Mouse (Mus musculus): Measurements from ENCODE around the gene Mapt.
A peak's percentile ranks its signal among the peaks of the same experiment; 100 is the strongest.

The Mapt gene

DNA sequence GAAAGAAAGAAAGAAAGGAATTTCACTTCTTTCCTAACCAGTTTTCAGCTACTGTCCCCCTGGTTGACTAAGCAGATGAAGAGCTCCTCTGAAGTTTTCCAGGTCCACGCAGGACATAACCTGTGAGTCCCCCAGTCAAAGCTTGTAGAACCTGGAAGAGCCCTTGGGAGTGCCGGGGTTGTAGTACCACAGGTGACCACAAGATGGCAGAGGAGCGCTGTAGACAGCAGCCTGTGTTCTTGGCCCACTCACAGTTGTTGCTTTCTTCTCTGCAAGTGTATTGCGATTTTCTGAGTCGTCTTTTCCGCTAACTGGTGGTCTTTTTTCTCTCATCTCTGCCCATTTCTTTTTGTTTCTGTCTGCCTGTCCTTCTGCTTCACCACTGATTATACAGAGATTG is 84.5 kb downstream of the Mapt start:
- DNase-seq (ENCODE audit: low read depth, low spot score) = peak; percentile 84

DNA sequence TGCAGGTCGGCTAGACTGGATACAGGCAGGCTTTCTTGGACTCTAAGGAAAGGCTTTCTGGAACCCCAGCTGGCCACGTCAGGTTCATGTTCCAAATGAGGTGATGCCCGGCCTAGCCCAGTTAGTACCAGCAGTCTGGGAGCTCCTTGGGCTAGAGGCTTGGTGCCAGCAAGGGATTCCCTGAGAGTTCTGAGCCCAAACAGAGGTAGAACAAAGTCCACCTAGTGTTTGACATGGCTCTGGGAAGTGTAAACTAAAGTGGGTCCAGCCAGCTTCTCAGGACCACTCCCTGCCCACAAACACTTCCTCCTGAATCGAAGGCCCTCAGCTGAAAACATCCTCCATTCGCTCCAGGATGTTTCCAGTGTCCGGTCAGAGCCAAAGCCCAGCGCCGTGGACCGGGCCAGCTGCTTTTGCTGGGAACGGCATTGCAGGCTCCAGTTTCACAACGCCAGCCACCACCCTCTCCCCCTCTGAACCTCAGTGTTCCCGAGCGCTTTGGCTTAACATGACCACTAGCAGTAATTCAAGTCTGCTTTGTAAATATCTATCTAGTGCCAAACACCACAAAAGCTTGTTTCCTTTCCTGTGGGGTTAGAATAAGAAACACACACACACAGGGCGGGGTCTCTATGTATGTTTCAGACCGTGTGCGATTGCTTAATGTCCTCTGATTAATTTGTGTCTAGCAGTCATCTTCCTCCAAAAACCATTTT is 85.7 kb downstream of the Mapt start:
- no peak for DNase-seq (ENCODE audit: low read depth, low spot score)

DNA sequence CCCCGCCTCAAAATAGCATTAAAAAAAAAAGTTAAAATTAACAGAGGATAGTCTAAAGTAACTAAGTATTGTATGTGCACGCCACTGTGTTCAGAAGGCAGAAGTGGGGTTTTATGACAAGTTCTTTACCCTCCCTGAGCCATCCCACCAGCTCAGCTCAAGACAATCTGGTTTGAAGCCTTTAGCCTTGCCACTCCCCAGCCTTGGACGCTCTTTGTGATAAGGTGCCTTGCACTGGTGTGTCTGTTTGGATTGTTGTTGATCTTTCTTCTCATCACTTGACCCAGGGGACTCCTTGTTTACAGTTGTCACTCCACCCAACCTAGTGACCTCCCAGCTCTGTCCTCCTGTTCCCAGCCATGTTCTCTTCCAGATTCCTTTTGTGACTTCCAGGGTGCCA is 86.4 kb downstream of the Mapt start:
- DNase-seq (ENCODE audit: low read depth, low spot score) = no peak

GRCm38 (mm10) chr11:104318940-104319781 is 88.0 kb downstream of the Mapt start:
- no peak for DNase-seq (ENCODE audit: low read depth, low spot score)

DNA sequence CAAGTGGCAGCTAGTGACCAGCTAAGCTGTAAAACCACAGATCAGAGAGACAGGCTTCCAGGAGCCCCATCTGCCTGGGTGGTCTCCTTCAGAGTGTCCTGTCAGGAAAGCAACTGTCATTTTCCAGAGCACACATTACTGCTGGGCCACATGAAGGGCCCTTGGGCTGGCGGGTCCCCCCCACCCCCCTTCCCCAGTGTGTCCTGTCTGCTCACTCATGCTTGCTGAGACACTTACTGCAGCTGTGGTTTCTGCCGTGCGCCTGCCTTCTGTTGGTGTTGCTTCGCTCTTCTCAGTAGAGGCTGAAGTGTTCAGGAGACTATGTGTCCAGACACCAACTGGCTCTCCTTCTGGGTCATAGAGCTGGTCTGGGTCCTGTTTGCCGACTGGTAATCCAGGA is 89.3 kb downstream of the Mapt start:
- DNase-seq (ENCODE audit: low read depth, low spot score) = peak; percentile 53

DNA sequence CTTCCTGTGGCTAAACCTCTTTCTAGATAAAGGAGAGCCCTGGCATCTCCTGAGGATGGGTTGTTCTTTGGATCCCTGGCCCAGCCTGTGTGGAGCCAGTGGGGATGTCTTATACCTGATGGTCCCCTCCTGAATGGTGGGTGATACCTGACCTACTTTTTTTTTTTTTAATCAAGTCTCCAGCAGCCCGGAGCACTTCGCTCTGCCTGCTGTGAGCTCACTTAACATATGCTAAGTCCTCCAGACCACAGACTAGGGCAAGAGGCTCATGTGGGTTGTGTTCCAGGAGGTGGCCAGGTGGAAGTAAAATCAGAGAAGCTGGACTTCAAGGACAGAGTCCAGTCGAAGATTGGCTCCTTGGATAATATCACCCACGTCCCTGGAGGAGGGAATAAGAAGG is 91.0 kb downstream of the Mapt start:
- no peak for DNase-seq (ENCODE audit: low read depth, low spot score)

- no peak for DNase-seq (ENCODE audit: low read depth, low spot score)
Observed at GRCm38 (mm10) chr11:104327462-104327861, 96.3 kb downstream of the Mapt start.

DNA sequence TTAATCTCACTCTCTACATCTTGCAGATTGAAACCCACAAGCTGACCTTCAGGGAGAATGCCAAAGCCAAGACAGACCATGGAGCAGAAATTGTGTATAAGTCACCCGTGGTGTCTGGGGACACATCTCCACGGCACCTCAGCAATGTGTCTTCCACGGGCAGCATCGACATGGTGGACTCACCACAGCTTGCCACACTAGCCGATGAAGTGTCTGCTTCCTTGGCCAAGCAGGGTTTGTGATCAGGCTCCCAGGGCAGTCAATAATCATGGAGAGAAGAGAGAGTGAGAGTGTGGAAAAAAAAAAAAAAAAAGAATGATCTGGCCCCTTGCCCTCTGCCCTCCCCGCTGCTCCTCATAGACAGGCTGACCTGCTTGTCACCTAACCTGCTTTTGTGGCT is 96.8 kb downstream of the Mapt start:
- DNase-seq (ENCODE audit: low read depth, low spot score) = no peak

- no peak for DNase-seq (ENCODE audit: low read depth, low spot score)
Observed at GRCm38 (mm10) chr11:104329185-104329926, 98.2 kb downstream of the Mapt start.

DNA sequence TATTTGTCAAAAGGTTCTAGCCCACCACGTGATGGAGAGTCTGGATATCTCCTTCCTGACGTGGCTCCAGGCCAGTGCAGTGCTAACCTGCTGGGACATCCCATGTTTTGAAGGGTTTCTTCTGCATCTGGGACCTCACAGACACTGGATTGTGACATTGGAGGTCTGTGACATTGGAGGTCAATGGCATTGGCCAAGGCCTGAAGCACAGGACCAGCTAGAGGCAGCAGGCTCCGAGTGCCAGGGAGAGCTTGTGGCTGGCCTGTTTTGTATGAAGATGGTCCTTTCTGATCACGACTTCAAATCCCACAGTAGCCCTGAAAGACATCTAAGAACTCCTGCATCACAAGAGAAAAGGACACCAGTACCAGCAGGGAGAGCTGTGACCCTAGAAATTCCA is 99.0 kb downstream of the Mapt start:
- no peak for DNase-seq (ENCODE audit: low read depth, low spot score)

GRCm38 (mm10) chr11:104331208-104331607 is 100.0 kb downstream of the Mapt start:
- DNase-seq (ENCODE audit: low read depth, low spot score) = no peak

- DNase-seq (ENCODE audit: low read depth, low spot score) = no peak
Observed at GRCm38 (mm10) chr11:104332105-104332504, 100.9 kb downstream of the Mapt start.

DNA sequence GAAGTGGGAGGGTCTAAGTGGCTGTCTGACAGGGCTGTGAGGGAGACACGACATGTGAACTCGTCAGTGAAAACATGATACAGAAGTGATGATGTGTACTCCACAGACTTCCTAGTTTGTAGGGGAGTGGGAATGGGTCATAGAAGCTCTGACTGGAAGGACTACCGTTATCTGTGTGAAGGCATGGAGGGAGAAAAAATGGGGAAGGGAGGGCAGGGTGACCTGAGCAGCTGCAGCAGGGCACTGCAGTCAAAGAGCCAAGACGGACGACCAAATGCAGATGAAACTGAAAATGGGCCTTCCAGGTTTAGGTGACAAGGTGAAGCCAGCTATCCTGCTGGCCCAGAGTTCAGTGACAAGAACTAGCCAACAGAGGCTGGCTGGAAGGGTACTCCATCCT is 102.9 kb downstream of the Mapt start:
- no peak for DNase-seq (ENCODE audit: low read depth, low spot score)

DNA sequence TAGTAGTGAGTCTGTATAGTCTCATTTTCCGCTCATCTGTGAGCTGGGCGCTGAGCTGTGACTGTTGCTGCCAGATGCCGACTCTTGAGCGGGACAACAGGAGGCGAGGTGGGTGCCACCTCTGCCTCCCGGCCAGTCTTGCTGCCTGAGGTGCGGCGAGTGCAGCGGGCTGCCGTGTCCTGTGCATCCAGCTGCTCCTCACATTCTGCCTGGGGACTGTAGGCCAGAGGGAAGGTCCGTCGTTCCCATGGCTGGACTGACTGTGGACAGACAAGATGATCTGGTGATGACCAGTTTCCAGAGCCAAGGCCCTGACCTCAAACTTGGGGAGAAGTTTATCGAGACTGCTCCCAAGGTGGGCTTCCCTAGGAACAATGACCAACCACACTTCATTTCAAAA is 103.8 kb downstream of the Mapt start:
- DNase-seq (ENCODE audit: low read depth, low spot score) = no peak

DNA sequence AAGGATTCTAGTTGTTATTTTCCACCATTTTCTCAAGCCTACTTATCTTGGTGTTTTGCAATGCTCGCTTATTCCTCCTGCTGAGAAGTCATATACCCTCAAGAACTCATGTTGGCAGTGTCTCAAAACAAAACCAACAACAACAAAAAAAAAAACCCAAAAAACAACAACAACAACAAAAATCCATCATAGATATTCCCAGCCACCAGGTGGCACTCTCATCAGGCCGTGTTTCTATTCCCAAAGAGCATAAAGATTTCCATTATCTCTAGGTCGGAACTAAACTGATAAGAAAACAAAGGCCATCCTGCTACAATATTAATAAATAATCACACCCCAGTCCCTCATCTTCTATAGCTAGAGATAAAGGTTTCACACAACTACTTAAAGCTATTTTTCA is 115.7 kb downstream of the Mapt start:
- no peak for DNase-seq (ENCODE audit: low read depth, low spot score)

DNA sequence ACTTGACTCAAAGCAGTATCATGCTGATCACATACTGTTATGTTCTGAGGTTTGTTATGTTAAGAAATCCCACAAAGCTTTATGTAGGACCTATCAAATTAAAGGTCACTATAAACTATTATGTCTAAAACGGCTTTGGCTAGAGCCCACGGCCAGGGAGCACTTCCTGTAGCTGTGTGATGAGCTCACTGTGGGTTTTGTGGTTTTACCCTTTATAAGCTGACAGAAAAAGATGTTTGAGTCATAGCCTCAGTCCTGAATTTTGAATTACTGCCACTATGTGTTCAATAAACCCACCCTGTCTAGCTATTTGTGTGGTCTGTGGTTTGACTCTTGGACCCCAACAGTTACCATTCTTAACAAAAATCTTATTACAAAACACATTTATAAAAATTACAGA is 130.6 kb downstream of the Mapt start:
- peak; percentile 65 for DNase-seq (ENCODE audit: low read depth, low spot score)

GRCm38 (mm10) chr11:104362704-104363103 is 131.5 kb downstream of the Mapt start:
- no peak for DNase-seq (ENCODE audit: low read depth, low spot score)

- DNase-seq (ENCODE audit: low read depth, low spot score) = no peak
Observed at GRCm38 (mm10) chr11:104363823-104364600, 132.8 kb downstream of the Mapt start.

DNA sequence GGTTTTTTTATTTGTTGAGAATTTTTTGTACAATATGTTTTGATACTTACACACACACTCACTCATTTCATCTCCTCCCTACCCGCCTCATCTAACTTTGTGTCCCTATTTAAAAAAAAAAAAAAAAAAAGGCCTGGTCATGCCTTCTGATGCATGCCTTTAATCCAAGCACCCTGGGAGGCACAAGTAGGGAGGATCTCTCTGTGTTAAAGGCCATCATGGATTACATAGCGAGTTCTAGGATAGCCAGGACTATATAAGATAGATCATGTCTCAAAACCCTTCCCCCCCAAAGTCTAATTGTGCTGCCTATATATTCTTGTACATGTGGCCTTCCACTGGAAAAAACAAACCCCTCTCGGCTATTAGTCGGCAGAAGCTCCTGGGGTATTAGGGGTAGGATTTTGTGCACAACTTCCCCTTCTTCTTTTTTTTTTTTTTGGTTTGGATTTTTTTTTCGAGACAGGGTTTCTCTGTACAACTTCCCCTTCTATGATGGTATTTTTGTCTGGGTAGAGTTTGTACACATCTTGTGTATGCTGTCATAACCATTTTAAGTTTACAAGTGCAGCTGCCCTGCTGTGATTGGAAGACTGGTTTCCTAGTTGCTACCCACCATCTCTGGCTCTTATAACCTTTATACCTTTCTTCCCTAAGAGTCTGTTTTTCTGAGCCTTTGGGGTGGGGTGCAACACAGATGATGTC is 136.4 kb downstream of the Mapt start:
- peak; percentile 78 for DNase-seq (ENCODE audit: low read depth, low spot score)

GRCm38 (mm10) chr11:104376291-104376690 is 145.1 kb downstream of the Mapt start:
- DNase-seq (ENCODE audit: low read depth, low spot score) = no peak

DNA sequence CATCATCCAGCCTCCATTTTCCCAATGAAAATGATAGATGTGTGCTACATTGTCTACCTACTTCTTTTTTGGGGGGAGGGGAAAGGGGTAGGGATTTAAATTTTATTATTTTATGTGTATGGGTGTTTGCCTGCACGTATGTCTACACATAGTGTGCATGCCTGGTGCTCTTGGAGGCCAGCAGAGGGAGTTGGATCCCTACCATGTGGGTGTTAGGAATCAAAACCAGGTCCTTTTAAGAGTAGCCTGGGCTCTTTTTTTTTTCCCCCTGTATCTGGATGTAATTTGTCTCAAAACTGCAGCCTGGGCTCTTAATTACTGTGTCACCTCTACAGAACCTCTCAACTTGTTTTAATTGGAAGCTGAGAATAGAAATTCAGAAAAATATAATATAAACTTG is 148.4 kb downstream of the Mapt start:
- no peak for DNase-seq (ENCODE audit: low read depth, low spot score)

All from A20 (cell line).